Mouse (Mus musculus) thymus, adult 2 months (tissue): ENCODE measurements around the gene Exoc7. TPM values are rescaled to one million over a fixed set of nuclear protein-coding genes. Genes with fewer than 3 reads are reported as not detected.

Experiments
- DNase-seq: peaks from one replicate; pipeline ENCODE4 v3.0.0; 2021
- H3K27ac ChIP-seq: fragments of 200-500 bp; 2 replicates; pipeline ENCODE4 v1.5.1; 2012; ENCODE audit warnings: low read length, control low read depth; ENCODE audit not compliant: control insufficient read depth, insufficient read depth
- H3K27me3 ChIP-seq: fragments of 200-500 bp; 2 replicates; pipeline ENCODE4 v1.6.1; 2012; ENCODE audit warnings: mild to moderate bottlenecking, low read length, moderate library complexity, mixed read lengths; ENCODE audit not compliant: control insufficient read depth, insufficient read depth
- H3K36me3 ChIP-seq: fragments of 200-500 bp; 2 replicates; pipeline ENCODE4 v1.6.1; 2012; ENCODE audit warnings: mild to moderate bottlenecking, low read length, moderate library complexity; ENCODE audit not compliant: control insufficient read depth, insufficient read depth
- H3K4me1 ChIP-seq: fragments of 200-500 bp; replicated peaks from 2 replicates; pipeline ENCODE4 v1.6.1; 2012; ENCODE audit warnings: low read length; ENCODE audit not compliant: control insufficient read depth, insufficient read depth
- H3K4me3 ChIP-seq: fragments of 200-500 bp; 2 replicates; pipeline ENCODE4 v1.5.1; 2012; ENCODE audit warnings: mild to moderate bottlenecking, low read length, control low read depth, moderate library complexity; ENCODE audit not compliant: control insufficient read depth, insufficient read depth
- CTCF ChIP-seq: fragments of 200-500 bp; IDR thresholded peaks from 2 replicates; pipeline ENCODE4 v1.5.1; 2012; ENCODE audit warnings: mild to moderate bottlenecking, control low read depth, low read length, moderate library complexity, borderline replicate concordance; ENCODE audit not compliant: control insufficient read depth, poor library complexity, insufficient read depth; ENCODE audit errors: extremely low read depth
- POLR2A ChIP-seq: fragments of 200-500 bp; IDR thresholded peaks from 2 replicates; pipeline ENCODE4 v1.6.1; 2012; ENCODE audit warnings: mild to moderate bottlenecking, low read length, control low read depth, moderate library complexity; ENCODE audit not compliant: control insufficient read depth, poor library complexity, insufficient read depth; ENCODE audit errors: extremely low read depth
- WGBS: fragments of 180-500 bp; shearing (Covaris S2); methylation state at CpG from one replicate; pipeline ENCODE4 v1.1.7; 2018; 5-methylcytosine and 5-hydroxymethylcytosine counted together
- polyA plus RNA-seq: library from polyadenylated mRNA; depleted of rRNA; stranded (reverse); fragments of >200 nt; gene quantifications from 2 replicates; pipeline ENCODE4 v1.2.3, GENCODE M21; 2012

Exoc7 gene
- polyA plus RNA-seq, 1 experiment: 50.7 TPM

DNA sequence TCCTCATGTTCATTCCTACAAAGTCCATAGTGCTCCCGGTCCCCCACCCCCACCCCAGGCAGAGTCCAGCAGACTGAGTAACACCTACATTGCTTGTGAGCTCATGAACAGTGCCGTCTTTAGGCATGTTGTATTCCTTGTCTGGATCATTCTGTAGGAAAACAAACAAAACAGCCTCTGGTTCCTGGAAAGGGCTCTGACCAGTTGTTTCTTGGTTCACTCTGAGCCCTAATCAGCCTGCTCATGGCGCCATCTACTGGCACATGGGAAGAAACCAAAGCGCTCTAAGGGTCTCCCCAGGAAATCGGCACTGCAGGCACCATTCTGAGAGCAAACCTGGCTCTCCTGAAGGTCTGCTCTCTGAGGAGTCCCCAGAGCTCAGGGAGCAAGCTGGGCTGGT is 12.7 kb downstream of the Exoc7 start:
- WGBS: 52% methylated on average over 5 of the region's 5 CpGs
- Histone ChIP-seq H3K4me3 (no peak overlapping the region), H3K4me1 (no peaks in the 10 kb centered on the region), H3K36me3 (peaks cover 13% of the 10 kb centered on the region), H3K27me3 (no peaks in the 10 kb centered on the region), H3K27ac (no peak overlapping the region)
- TF ChIP-seq CTCF (peak; percentile 64; the same call in 1 of the 2 replicates), POLR2A (no peak)
- DNase-seq: peak; percentile 48

DNA sequence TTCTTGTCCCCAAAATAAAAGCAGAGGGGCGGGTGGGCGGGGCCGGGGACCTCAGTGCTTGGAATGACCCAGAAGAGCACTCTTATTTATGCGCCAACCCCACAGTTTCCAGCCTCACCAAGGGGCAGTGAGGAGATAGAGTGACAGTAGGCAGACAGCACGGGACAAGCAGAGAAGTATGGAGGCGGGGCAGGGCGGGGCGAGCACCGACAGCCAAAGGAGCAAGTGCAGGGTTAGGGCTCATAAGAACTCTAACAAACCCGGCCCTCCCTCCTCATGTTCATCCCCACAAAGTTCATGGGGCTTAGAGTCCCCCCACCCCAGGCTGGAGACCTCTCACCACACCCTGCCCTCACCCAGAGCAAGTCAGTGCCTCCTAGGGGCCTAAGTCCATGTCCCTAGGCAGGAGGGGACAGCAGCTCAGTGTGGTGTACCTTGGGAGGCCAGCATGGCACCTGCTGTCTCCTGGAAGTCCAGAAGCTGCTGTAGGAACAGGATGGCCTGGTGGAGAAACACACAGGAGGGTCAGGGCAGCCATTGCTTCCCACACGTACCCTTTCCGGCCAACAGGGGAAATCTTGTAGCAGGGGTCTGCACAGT is 13.4 kb downstream of the Exoc7 start:
- Histone ChIP-seq H3K27me3 (no peaks in the 10 kb centered on the region), H3K27ac (no peak overlapping the region), H3K36me3 (peaks cover 10% of the 10 kb centered on the region; the same call in 1 of the 2 replicates), H3K4me3 (no peak overlapping the region), H3K4me1 (no peaks in the 10 kb centered on the region)
- DNase-seq: no peak
- WGBS: 98% methylated on average over 12 of the region's 12 CpGs
- no peak for TF ChIP-seq POLR2A
- no peak for TF ChIP-seq CTCF

DNA sequence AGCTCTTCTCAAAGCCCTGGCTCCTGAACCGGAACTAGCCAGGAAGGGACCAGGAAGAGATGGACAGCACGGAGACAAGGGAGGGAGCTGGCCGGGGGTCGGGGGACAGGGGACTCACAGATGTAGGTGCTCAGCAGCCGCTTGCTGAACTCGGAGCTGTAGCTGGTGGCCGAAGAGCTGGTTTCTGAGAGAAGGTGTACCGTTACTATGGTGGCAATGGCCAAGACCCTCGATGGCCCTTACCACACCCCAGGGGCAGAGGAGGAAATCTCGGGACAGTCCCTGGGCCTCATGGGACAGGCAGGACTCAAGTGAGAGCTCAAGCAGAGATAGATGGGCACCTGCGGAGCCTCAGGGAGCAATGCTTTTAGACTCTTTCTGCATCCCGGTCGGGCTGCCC is 14.6 kb downstream of the Exoc7 start:
- Histone ChIP-seq H3K27ac (no peak overlapping the region), H3K36me3 (peaks cover 10% of the 10 kb centered on the region; the same call in 1 of the 2 replicates), H3K4me3 (no peak overlapping the region), H3K4me1 (no peaks in the 10 kb centered on the region), H3K27me3 (no peaks in the 10 kb centered on the region)
- 98% methylated on average over 13 of the region's 13 CpGs for WGBS
- TF ChIP-seq CTCF (no peak), POLR2A (no peak)
- no peak for DNase-seq

DNA sequence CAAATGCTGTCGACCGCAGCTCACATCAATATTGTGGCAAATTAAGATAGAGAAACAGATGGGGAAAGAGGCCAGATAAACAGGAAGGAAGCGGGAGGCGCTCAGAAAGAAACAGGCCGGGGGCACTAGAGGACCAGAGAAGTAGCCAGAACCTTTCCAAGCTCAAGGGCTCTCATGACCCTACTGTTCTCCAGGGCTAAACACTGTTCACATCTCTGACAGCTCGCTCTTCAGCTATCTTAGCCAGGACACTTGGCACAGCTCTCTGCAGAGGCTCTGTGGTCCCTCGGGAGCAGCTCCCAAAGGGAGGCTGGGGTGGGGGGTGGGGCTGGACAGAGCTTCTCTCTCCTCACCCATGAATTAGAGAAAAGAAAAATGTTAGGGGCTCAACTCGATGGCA is 16.5 kb downstream of the Exoc7 start:
- WGBS: 90% methylated on average over 8 of the region's 8 CpGs

GRCm38 (mm10) chr11:116287351-116287750 is 19.7 kb downstream of the Exoc7 start:
- no peak for DNase-seq
- no peak for TF ChIP-seq POLR2A
- no peak for TF ChIP-seq CTCF
- 87% methylated on average over 5 of the region's 5 CpGs for WGBS

More for the DNA sequence above, 16.5 kb downstream of the Exoc7 start:
- H3K27ac ChIP-seq: no peak overlapping the region
- H3K4me1 ChIP-seq: no peaks in the 10 kb centered on the region
- peaks cover 10% of the 10 kb centered on the region; the same call in 1 of the 2 replicates for H3K36me3 ChIP-seq
- H3K27me3 ChIP-seq: no peaks in the 10 kb centered on the region
- TF ChIP-seq POLR2A (no peak), CTCF (no peak)
- no peak overlapping the region for H3K4me3 ChIP-seq
- no peak for DNase-seq

GRCm38 (mm10) chr11:116285770-116286191 is 21.3 kb downstream of the Exoc7 start:
- no peak overlapping the region for H3K4me3 ChIP-seq
- H3K4me1 ChIP-seq: no peaks in the 10 kb centered on the region; the same call in 1 of the 2 replicates
- H3K27me3 ChIP-seq: peaks cover 26% of the 10 kb centered on the region; the same call in 1 of the 2 replicates
- TF ChIP-seq CTCF: no peak
- TF ChIP-seq POLR2A: no peak
- 81% methylated on average over 7 of the region's 7 CpGs for WGBS
- H3K36me3 ChIP-seq: peaks cover 3% of the 10 kb centered on the region; the same call in 1 of the 2 replicates
- DNase-seq: no peak
- H3K27ac ChIP-seq: no peak overlapping the region

More at GRCm38 (mm10) chr11:116287351-116287750, 19.7 kb downstream of the Exoc7 start:
- H3K27me3 ChIP-seq: peaks cover 14% of the 10 kb centered on the region; the same call in 1 of the 2 replicates
- H3K36me3 ChIP-seq: peaks cover 10% of the 10 kb centered on the region; the same call in 1 of the 2 replicates
- no peak overlapping the region for H3K4me3 ChIP-seq
- H3K27ac ChIP-seq: no peak overlapping the region
- no peaks in the 10 kb centered on the region for H3K4me1 ChIP-seq
